Mouse (Mus musculus) intestine, embryonic 16.5 days (tissue): ENCODE data around the gene Phka1. TPM values are rescaled to one million over a fixed set of nuclear protein-coding genes. Genes with fewer than 3 reads are reported as not detected.

Source experiments
- ATAC-seq: fragments of 200-750 bp; cut with Nextera tagmentation; 2 replicates; pipeline ENCODE4 v1.8.0; 2017; ENCODE audit warnings: moderate TSS enrichment, moderate library complexity
- H3K27ac ChIP-seq: fragments of 300-500 bp; sonication (generic); 2 replicates; pipeline ENCODE4 v1.5.1; 2014; ENCODE audit warnings: mild to moderate bottlenecking, low read length
- H3K27me3 ChIP-seq: fragments of 300-500 bp; sonication (generic); replicated peaks from 2 replicates; pipeline ENCODE4 v1.6.1; 2014; ENCODE audit warnings: low read length, control low read depth, mixed read lengths; ENCODE audit not compliant: control insufficient read depth, insufficient read depth
- H3K36me3 ChIP-seq: fragments of 300-500 bp; sonication (generic); 2 replicates; pipeline ENCODE4 v1.6.1; 2014; ENCODE audit warnings: low read length, control low read depth; ENCODE audit not compliant: control insufficient read depth, insufficient read depth
- H3K4me1 ChIP-seq: fragments of 300-500 bp; sonication (generic); 2 replicates; pipeline ENCODE4 v1.6.1; 2014; ENCODE audit warnings: low read length, control low read depth, mixed read lengths; ENCODE audit not compliant: control insufficient read depth, insufficient read depth
- H3K4me2 ChIP-seq: fragments of 300-500 bp; sonication (generic); 2 replicates; pipeline ENCODE4 v1.6.1; 2014; ENCODE audit warnings: low read depth, low read length, control low read depth
- H3K4me3 ChIP-seq: fragments of 300-500 bp; sonication (generic); 2 replicates; pipeline ENCODE4 v1.5.1; 2014; ENCODE audit warnings: mild to moderate bottlenecking, low read length
- H3K9ac ChIP-seq: fragments of 300-500 bp; sonication (generic); 2 replicates; pipeline ENCODE4 v1.6.1; 2014; ENCODE audit warnings: low read depth, low read length
- H3K9me3 ChIP-seq: fragments of 300-500 bp; sonication (generic); 2 replicates; pipeline ENCODE4 v1.6.1; 2016; ENCODE audit warnings: low read length, control low read depth; ENCODE audit not compliant: control insufficient read depth
- WGBS: fragments of 180-500 bp; shearing (Covaris S2); extraction: QIAGEN DNeasy Blood & Tissue Kit; methylation state at CpG from one replicate; pipeline ENCODE4 v1.1.7; 2014; 5-methylcytosine and 5-hydroxymethylcytosine counted together
- polyA plus RNA-seq: library from polyadenylated mRNA; unstranded; fragments of >200 nt; fragmentation: Nextera tagmentation; extraction: Ambion mirVana; gene quantifications from 2 replicates; pipeline ENCODE4 v1.2.1, GENCODE M21; 2015

Phka1 gene
- polyA plus RNA-seq, 1 experiment from 2014 or later: 4.4 TPM

DNA sequence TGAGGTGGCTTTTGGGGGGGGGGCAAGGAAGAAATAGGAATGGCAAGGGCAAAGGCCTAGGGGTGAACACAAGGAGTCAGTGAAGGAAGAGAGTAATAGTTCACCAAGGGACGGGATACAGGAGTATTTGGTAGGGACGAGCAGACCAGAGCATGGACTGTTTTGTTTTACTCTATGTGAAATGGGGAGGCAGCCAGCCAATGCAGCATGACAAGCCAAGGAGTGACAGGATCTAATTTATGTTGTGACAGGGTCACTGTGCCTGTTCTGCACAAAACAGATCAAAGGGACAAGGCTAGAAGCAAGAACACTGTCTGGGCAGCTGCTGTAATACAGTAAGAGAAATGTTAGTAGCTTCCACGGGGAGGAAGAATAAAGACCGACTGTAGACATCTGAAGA lies 164.4 kb downstream of the Phka1 start:
- no peaks in the 10 kb centered on the region for H3K36me3 ChIP-seq
- no peak overlapping the region for H3K9ac ChIP-seq
- H3K4me3 ChIP-seq: no peak overlapping the region
- no peak overlapping the region for H3K27ac ChIP-seq
- ATAC-seq: no peak
- no peaks in the 10 kb centered on the region for H3K27me3 ChIP-seq
- H3K9me3 ChIP-seq: no peaks in the 10 kb centered on the region
- 67% methylated on average over 4 of the region's 4 CpGs for whole genome bisulfite sequencing
- H3K4me2 ChIP-seq: no peak overlapping the region
- H3K4me1 ChIP-seq: no peaks in the 10 kb centered on the region

DNA sequence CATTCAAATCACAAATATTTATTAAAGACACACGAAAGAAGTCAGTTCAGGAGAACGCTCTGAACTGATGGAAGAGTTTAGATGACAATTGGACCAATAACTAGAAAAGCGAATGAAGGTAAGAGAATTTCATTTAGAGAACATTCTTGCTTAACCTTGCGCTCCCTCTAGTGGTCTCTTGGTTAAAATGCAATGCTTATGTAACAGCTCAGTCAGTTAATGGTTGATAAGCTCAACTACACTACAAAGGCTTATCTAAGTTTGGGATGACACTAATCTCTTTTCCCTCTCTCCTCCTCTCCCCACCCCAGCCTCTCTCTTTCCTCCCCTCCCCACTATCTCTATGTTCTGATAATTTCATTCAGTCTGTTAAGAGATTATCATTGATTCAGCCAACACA lies 165.1 kb downstream of the Phka1 start:
- no peak for ATAC-seq
- 27% methylated on average over 4 of the region's 4 CpGs for WGBS
- no peaks in the 10 kb centered on the region for H3K4me1 ChIP-seq

GRCm38 (mm10) chrX:102478481-102478880 lies 165.6 kb downstream of the Phka1 start:
- H3K27ac ChIP-seq: no peak overlapping the region
- H3K9me3 ChIP-seq: no peaks in the 10 kb centered on the region
- H3K9ac ChIP-seq: no peak overlapping the region
- no peaks in the 10 kb centered on the region for H3K4me1 ChIP-seq
- H3K27me3 ChIP-seq: no peaks in the 10 kb centered on the region
- H3K4me2 ChIP-seq: no peak overlapping the region
- WGBS: 78% methylated on average over 3 of the region's 3 CpGs
- H3K4me3 ChIP-seq: no peak overlapping the region
- H3K36me3 ChIP-seq: no peaks in the 10 kb centered on the region
- ATAC-seq: no peak

More for the DNA sequence above, 165.1 kb downstream of the Phka1 start:
- Histone ChIP-seq H3K27ac (no peak overlapping the region), H3K27me3 (no peaks in the 10 kb centered on the region), H3K36me3 (no peaks in the 10 kb centered on the region), H3K9ac (no peak overlapping the region), H3K4me2 (no peak overlapping the region), H3K9me3 (no peaks in the 10 kb centered on the region), H3K4me3 (no peak overlapping the region)

DNA sequence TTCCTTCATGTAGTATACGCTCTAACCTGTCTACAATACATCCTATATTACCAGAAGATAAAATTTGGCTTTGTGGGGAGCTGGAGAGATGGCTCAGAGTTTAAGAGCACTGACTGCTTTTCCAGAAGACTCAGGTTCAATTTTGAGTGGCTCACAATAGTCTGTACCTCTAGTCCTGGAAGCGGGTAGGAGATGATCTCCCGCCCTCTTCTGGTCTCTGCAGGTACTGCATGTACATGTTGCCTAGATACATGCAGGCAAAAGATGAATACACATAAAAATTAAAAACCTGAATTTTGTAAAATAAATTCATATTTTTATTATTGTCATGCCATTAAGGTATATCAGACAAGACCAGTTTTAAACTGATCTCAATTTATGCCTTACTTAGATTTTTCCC lies 167.3 kb downstream of the Phka1 start:
- Histone ChIP-seq H3K4me2 (no peak overlapping the region), H3K4me1 (no peaks in the 10 kb centered on the region), H3K27ac (no peak overlapping the region), H3K4me3 (no peak overlapping the region), H3K9me3 (no peaks in the 10 kb centered on the region), H3K36me3 (no peaks in the 10 kb centered on the region), H3K27me3 (no peaks in the 10 kb centered on the region), H3K9ac (no peak overlapping the region)
- WGBS: 35% methylated on average over 3 of the region's 3 CpGs
- no peak for ATAC-seq

GRCm38 (mm10) chrX:102475555-102475954 lies 168.5 kb downstream of the Phka1 start:
- Histone ChIP-seq H3K27me3 (no peaks in the 10 kb centered on the region), H3K9ac (no peak overlapping the region), H3K4me3 (no peak overlapping the region), H3K4me2 (no peak overlapping the region), H3K9me3 (no peaks in the 10 kb centered on the region), H3K36me3 (no peaks in the 10 kb centered on the region), H3K4me1 (no peaks in the 10 kb centered on the region), H3K27ac (no peak overlapping the region)
- no peak for ATAC-seq
- WGBS: 81% methylated on average over 5 of the region's 5 CpGs

Other genes with a start within 250 kb of the Phka1 start
- gene Hdac8, start 138.9 kb downstream of the Phka1 start, polyA plus RNA-seq: 7.7 and 8.2 TPM in 2 replicates
- gene Gm3880, start 42.7 kb upstream of the Phka1 start, polyA plus RNA-seq: not detected in 2 replicates
- gene Gm9112, start 63.4 kb upstream of the Phka1 start, polyA plus RNA-seq: 0.37 TPM in 1 of 2 replicates, not detected in the other
- gene Dmrtc1b, start 63.6 kb upstream of the Phka1 start, polyA plus RNA-seq: not detected in 2 replicates
- not detected in 2 replicates for gene Dmrtc1c1, start 158.7 kb upstream of the Phka1 start, polyA plus RNA-seq
- not detected in 2 replicates for gene Dmrtc1c2, start 210.4 kb upstream of the Phka1 start, polyA plus RNA-seq
- gene 1700031F05Rik, start 223.7 kb upstream of the Phka1 start, polyA plus RNA-seq: not detected in 2 replicates